Mouse (Mus musculus) limb, embryonic 14.5 days (tissue): ENCODE results near the gene Dynll1. TPM values are rescaled to one million over a fixed set of nuclear protein-coding genes. Genes with fewer than 3 reads are reported as not detected.

Experiments used
- ATAC-seq: fragments of 200-750 bp; cut with Nextera tagmentation; 2 replicates; pipeline ENCODE4 v1.8.0; 2017; ENCODE audit warnings: low read depth, moderate number of reproducible peaks, moderate TSS enrichment; ENCODE audit not compliant: low FRiP score
- DNase-seq: peaks from one replicate; pipeline ENCODE4 v3.0.0-alpha.2; 2015; ENCODE audit warnings: low spot score
- H3K27ac ChIP-seq: fragments of 300-500 bp; sonication (generic); replicated peaks from 2 replicates; pipeline ENCODE4 v1.5.1; 2014; ENCODE audit warnings: low read depth, mild to moderate bottlenecking, low read length, moderate library complexity, mixed read lengths
- H3K27me3 ChIP-seq: fragments of 300-500 bp; sonication (generic); 2 replicates; pipeline ENCODE4 v1.6.1; 2014; ENCODE audit warnings: low read length, mixed read lengths; ENCODE audit not compliant: control insufficient read depth, insufficient read depth
- H3K36me3 ChIP-seq: fragments of 300-500 bp; sonication (generic); 2 replicates; pipeline ENCODE4 v1.6.1; 2014; ENCODE audit warnings: mild to moderate bottlenecking, low read length, moderate library complexity, mixed read lengths; ENCODE audit not compliant: control insufficient read depth, insufficient read depth
- H3K4me1 ChIP-seq: fragments of 300-500 bp; sonication (generic); 2 replicates; pipeline ENCODE4 v1.6.1; 2014; ENCODE audit warnings: antibody characterized with exemption, low read length, mixed read lengths; ENCODE audit not compliant: control insufficient read depth, insufficient read depth
- H3K4me2 ChIP-seq: fragments of 300-500 bp; sonication (generic); replicated peaks from 2 replicates; pipeline ENCODE4 v1.6.1; 2014; ENCODE audit warnings: low read depth, mild to moderate bottlenecking, low read length, moderate library complexity; ENCODE audit not compliant: severe bottlenecking
- H3K4me3 ChIP-seq: fragments of 300-500 bp; sonication (generic); replicated peaks from 2 replicates; pipeline ENCODE4 v1.5.1; 2014; ENCODE audit warnings: low read length
- H3K9ac ChIP-seq: fragments of 300-500 bp; sonication (generic); 2 replicates; pipeline ENCODE4 v1.6.1; 2014; ENCODE audit warnings: mild to moderate bottlenecking, low read depth, low read length, moderate library complexity; ENCODE audit not compliant: severe bottlenecking
- H3K9me3 ChIP-seq: fragments of 300-500 bp; sonication (generic); 2 replicates; pipeline ENCODE4 v1.6.1; 2016; ENCODE audit warnings: low read length; ENCODE audit not compliant: control insufficient read depth
- POLR2A ChIP-seq: fragments of 200-500 bp; IDR thresholded peaks from 2 replicates; pipeline ENCODE4 v1.8.0; 2012; ENCODE audit warnings: inconsistent platforms, mild to moderate bottlenecking, moderate library complexity, borderline replicate concordance; ENCODE audit not compliant: insufficient read depth, insufficient read length; ENCODE audit errors: extremely low read depth
- WGBS: fragments of 180-500 bp; shearing (Covaris S2); extraction: QIAGEN DNeasy Blood & Tissue Kit; methylation state at CpG from one replicate; pipeline ENCODE4 v1.1.7; 2014; 5-methylcytosine and 5-hydroxymethylcytosine counted together
- polyA plus RNA-seq, 2 experiments: library from polyadenylated mRNA; depleted of rRNA in 1 of 2; stranded (reverse) in 1 of 2; unstranded in 1 of 2; fragments of >200 nt; fragmentation: Nextera tagmentation in 1 of 2; extraction: Ambion mirVana in 1 of 2; gene quantifications; 2 replicates each; pipeline versions ENCODE4 v1.2.1 to v1.2.3; 2012 to 2014

Gene Dynll1
- 503 and 1,052 TPM in 2 replicates for polyA plus RNA-seq (2012; rRNA removed)
- 1,814 and 1,833 TPM in 2 replicates for polyA plus RNA-seq (2014; fragmentation: Nextera tagmentation; extraction: Ambion mirVana)

- Histone ChIP-seq H3K36me3 (peaks cover 35% of the 10 kb centered on the region), H3K4me1 (peaks cover 12% of the 10 kb centered on the region; the same call in 1 of the 2 replicates), H3K9ac (peak within 1 kb of the TSS; percentile 88), H3K27me3 (no peaks in the 10 kb centered on the region), H3K27ac (peak within 1 kb of the TSS; percentile 89), H3K9me3 (no peaks in the 10 kb centered on the region), H3K4me3 (peak within 1 kb of the TSS; percentile 91), H3K4me2 (peak within 1 kb of the TSS; percentile 76)
- peak; percentile 73; the same call in 1 of the 2 replicates for TF ChIP-seq POLR2A
- 2% methylated on average over 51 of the region's 66 CpGs for WGBS
- DNase-seq (peak; percentile 100), ATAC-seq (peak; percentile 98)
Measured at GRCm38 (mm10) chr5:115300792-115301614, at the start of gene Dynll1. Gene Dynll1 (minus strand): TSS chr5:115300999.

GRCm38 (mm10) chr5:115349225-115349555 is 48.4 kb upstream of the Dynll1 start:
- DNase-seq (no peak), ATAC-seq (no peak; the same call in 1 of the 2 replicates)
- Histone ChIP-seq H3K36me3 (peaks cover 21% of the 10 kb centered on the region), H3K27ac (peak overlapping the region; percentile 45; the same call in 1 of the 2 replicates), H3K4me1 (peaks cover 8% of the 10 kb centered on the region; the same call in 1 of the 2 replicates), H3K4me2 (peak overlapping the region; percentile 77), H3K9ac (peak overlapping the region; percentile 58), H3K27me3 (no peaks in the 10 kb centered on the region), H3K4me3 (peak overlapping the region; percentile 88), H3K9me3 (no peaks in the 10 kb centered on the region)
- WGBS = under 1% methylated on average over 18 of the region's 18 CpGs
- no peak for TF ChIP-seq POLR2A

GRCm38 (mm10) chr5:115348546-115349224 is 47.9 kb upstream of the Dynll1 start, which contains the start of gene Cox6a1:
Gene Cox6a1 (minus strand): TSS chr5:115348981.
- peak; percentile 71; the same call in 1 of the 2 replicates for TF ChIP-seq POLR2A
- H3K9me3 ChIP-seq = no peaks in the 10 kb centered on the region
- peak; percentile 94 for ATAC-seq
- peak; percentile 99 for DNase-seq
- peak within 1 kb of the TSS; percentile 93 for H3K4me2 ChIP-seq
- peak within 1 kb of the TSS; percentile 75 for H3K9ac ChIP-seq
- under 1% methylated on average over 54 of the region's 74 CpGs for WGBS
- peak within 1 kb of the TSS; percentile 45; the same call in 1 of the 2 replicates for H3K27ac ChIP-seq
- peak within 1 kb of the TSS; percentile 88 for H3K4me3 ChIP-seq
- H3K36me3 ChIP-seq = peaks cover 26% of the 10 kb centered on the region
- no peaks in the 10 kb centered on the region for H3K27me3 ChIP-seq
- H3K4me1 ChIP-seq = peaks cover 8% of the 10 kb centered on the region; the same call in 1 of the 2 replicates

- peaks cover 37% of the 10 kb centered on the region for H3K36me3 ChIP-seq
- H3K4me3 ChIP-seq = peak overlapping the region; percentile 88
- no peaks in the 10 kb centered on the region for H3K27me3 ChIP-seq
- TF ChIP-seq POLR2A = no peak
- DNase-seq (peak; percentile 86), ATAC-seq (peak; percentile 31; the same call in 1 of the 2 replicates)
- H3K9me3 ChIP-seq = no peaks in the 10 kb centered on the region
- WGBS = 2% methylated on average over 5 of the region's 5 CpGs
- H3K4me2 ChIP-seq = peak overlapping the region; percentile 93
- no peak overlapping the region for H3K9ac ChIP-seq
- peaks cover 8% of the 10 kb centered on the region; the same call in 1 of the 2 replicates for H3K4me1 ChIP-seq
- H3K27ac ChIP-seq = no peak overlapping the region
Measured at GRCm38 (mm10) chr5:115347564-115347963, 46.8 kb upstream of the Dynll1 start.
